Mouse (Mus musculus) cerebellum, postnatal 4 days (tissue): Measurements from ENCODE around the gene Cd164.

Source experiments
- DNase-seq, 2 experiments: peaks; one replicate each; pipeline ENCODE4 v3.0.0; 2022; ENCODE audit warnings: low spot score in 2 of 2, mixed read lengths in 1 of 2

Cd164 gene

GRCm38 (mm10) chr10:41518981-41519618 is at the start of gene Cd164:
Gene Cd164, plus strand, starts transcription at chr10:41519414.
- DNase-seq = peak; percentile 76 to 94

GRCm38 (mm10) chr10:41470693-41471092 is 48.5 kb upstream of the Cd164 start:
- no peak for DNase-seq

DNA sequence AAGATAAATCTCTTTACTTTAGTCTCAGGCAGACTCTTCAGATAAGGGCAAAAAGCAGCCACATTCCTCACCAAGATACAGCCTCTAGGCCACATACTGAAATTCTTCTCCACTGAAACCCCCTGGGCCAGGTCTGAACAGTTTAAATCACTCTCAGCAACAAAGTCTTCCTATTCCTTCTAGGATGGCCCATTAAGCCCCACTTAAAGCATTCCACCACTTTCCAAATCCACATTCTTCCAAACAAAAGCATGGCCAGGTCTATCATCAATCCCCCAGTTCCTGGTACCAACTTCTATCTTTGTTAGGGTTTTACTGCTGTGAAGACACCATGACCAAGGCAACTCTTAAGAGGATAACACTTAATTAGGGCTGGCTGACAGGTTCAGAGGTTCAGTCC is 46.7 kb upstream of the Cd164 start:
- DNase-seq = no peak

DNA sequence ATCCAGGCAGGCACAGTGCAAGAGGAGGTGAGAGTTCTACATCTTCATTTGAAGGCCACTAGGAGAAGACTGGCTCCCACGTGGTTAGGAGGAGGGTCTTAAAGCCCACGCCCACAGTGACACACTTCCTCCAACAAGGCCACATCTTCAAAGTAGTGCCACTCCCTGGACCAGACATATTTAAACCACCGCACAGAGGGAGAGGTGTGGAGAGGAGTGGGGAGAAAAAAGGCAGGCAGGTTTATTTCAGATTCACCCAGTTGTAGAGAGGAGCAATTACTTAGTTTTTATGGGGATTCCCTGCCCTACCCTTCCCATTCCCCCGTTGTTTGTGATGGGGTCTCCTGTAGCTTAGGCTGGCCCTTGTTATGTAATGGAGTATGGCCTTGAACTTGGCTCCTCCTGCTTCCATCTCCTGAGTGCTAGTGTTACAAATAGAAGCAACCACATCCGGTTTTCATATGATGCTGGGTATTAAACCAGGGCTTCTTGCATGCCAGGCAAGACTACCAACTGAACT is 46.2 kb upstream of the Cd164 start:
- DNase-seq = no peak

DNA sequence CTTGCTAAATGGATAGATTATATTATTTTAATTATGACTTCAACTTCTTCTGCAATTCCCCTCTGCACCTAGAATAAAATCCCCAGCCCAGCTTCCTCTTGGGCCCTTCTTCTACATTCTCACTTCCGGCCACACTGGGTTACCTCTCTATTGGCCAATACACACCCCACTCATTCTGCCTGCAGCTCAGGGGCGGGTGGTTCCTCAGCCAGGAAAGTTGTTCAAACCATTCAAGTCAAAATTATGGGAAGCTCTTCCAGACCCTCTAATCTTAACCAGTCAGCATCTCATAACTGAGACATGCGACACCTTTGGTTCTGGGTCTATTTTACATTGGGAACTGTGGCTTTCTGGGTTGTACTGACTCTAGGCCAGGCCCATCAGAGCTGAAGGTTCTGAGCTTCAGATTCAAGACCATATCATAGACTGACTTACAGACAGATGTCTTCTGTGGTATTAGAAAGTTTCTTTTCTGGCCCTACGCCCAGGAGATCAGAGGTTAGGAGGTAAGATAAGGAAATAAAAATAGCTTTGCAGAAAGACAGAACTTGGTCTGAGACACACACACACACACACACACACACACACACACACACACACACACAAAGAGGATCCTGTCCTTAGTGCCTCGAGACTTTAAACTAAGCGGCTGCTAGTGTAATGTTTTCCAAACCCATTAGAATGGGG is 45.3 kb upstream of the Cd164 start:
- DNase-seq = no peak

- DNase-seq = no peak
These were observed 44.2 kb upstream of the Cd164 start for GRCm38 (mm10) chr10:41474981-41475391.

- DNase-seq = no peak
These were observed 42.8 kb upstream of the Cd164 start, which contains the start of gene Mical1 for GRCm38 (mm10) chr10:41476171-41477017. Gene Mical1, plus strand, starts transcription at chr10:41476314.

DNA sequence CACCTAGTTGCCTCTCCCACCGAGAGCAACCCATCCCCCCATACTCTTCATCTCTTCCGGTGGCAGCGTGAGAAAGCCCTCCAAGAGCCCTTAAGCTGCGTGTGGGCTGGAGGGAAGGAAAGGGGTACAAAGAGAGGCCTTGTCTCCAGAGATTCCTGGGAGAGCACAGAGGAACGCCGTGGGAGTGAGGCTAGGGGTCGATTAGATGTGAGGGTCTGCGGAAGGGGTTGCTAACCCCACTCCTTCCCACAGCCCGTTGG is 42.3 kb upstream of the Cd164 start:
- DNase-seq = no peak

GRCm38 (mm10) chr10:41477278-41478181 is 41.7 kb upstream of the Cd164 start:
- DNase-seq = no peak

DNA sequence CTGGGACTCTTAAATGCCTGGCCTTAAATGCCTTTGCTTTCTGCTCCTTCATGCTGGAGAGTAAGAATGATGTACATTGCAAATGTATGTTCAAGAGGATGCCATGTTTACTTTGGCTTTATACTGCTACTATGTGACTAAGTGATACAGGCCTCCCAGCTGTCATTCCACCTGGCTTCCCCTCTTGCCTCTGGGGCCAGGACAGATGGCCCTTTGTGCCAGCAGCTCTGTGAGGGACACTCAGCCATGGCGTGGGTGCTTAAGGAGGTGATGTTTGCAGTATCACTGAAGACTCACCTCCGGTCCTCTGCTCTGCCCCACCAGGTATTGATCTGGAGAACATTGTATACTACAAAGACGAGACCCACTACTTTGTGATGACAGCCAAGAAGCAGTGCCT is 39.3 kb upstream of the Cd164 start:
- DNase-seq = no peak

GRCm38 (mm10) chr10:41480938-41481880 is 38.0 kb upstream of the Cd164 start:
- DNase-seq = no peak

GRCm38 (mm10) chr10:41482446-41482845 is 36.8 kb upstream of the Cd164 start:
- DNase-seq = no peak

GRCm38 (mm10) chr10:41485778-41486177 is 33.4 kb upstream of the Cd164 start:
- DNase-seq = no peak

DNA sequence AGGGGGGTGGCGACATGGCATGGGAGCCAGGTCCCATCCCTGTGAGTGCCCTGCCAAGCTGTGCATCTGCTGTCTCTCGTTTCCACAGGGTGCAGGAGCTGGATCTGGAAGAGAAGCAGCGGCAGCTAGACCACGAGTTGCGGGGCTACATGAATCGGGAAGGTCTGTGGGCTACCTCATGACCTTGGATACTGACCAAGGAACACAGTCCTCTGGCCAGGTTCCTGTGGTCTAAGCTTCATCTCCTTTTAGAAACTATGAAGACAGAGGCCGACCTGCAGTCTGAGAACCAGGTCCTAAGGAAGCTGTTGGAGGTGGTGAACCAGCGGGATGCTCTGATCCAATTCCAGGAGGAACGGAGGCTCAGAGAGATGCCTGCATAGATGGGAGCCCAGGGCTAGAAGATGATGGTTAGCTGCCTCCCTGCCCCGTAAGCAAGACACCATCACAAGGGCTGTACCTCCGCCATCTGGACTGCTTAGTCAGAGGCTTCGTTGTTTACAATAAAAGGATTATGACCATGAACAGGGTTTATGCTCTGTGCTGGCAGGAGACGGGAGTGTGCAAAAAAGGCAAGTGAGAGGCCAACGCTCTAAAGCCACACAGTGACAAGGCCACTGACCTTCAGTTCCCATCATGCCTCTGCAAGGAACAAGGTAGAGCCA is 32.6 kb upstream of the Cd164 start:
- DNase-seq = no peak

GRCm38 (mm10) chr10:41488877-41489276 is 30.3 kb upstream of the Cd164 start:
- no peak for DNase-seq

DNA sequence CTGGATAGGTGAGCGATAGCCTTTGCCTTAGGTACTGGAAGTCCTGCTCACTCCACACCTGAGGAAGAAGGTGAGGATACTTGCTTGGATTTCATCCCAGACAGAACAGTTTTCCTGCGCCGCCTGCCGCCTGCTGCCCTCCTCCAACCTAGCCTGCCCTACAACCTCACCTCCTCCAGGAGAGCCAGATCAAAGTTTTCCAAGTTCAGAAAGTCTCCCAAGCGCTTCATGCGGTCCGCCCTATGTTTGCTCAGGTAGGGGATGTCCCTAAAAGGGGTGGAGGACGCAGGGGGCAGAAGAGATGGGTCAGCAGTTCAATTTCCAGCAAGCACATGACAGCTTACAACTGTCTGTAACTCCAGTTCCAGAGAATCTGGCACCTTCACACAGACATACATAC is 29.9 kb upstream of the Cd164 start:
- no peak for DNase-seq

DNA sequence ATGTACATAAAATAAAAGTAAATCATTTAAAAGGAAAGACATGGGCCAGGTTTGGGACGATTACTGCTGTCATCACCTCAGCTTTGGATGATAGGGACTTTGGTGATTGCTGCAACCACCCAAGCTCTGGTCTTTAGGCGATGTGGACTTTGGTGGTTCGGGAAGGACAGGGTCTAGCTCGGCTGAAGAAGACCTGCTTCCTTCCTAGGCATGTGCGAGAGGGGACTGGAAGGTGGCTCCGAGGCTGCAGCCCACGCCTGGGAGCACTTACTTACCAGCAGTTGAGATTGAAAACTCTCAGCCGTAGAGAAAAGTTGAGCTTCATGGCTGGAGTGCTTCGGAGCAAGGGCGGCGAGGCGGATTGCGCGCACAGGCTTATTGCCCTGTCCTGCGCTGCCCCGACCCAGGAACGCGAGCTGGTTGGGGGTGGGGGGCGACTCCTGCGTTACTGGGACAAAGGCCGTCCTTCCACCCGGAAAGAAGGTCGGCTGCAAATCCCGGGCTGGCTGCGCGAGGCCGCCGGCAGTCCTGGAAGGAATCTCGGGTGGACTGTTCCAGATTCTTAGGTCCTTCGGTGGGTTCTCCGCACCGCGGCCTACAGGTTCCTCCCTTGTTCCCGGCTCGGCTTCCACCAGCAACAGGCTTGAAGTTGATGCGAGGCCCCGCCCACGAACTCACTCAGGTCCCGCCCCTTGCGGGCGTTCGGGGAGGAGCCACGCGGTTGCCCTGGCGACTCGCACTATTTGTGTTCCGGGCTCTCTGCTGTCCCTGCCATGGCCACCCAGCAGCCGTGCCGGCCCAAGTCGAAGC is 29.3 kb upstream of the Cd164 start, which contains the start of the genes Smpd2 and Ppil6:
Gene Smpd2 (minus strand): TSS at position 662 of the 810 bp plus-strand sequence.
Gene Ppil6 (plus strand): TSS at position 732 of the 810 bp plus-strand sequence.
- peak; percentile 85 to 92 for DNase-seq

DNA sequence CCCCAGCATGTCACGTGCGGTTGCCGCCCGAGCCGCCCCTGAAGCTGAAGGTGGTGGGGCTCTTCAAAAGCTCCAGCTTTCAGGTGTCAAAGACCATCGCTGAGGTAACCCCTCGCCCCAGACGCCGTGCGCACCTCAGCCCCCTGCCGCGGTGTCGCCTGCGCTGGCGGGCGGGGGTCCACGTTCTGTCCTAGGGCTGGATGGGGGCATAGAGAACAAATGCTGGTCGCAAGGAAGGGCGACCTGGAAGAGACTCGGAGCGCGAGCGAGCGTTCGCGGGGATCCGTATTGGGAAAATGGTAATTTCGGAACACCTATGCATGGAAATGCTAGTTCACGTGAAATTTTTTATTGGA is 28.7 kb upstream of the Cd164 start:
- no peak for DNase-seq

- DNase-seq = no peak
These were observed 28.1 kb upstream of the Cd164 start for GRCm38 (mm10) chr10:41491111-41491510.
